Comparison of ENCODE assay signal across 9 mouse cellular contexts in the genomic region with DNA sequence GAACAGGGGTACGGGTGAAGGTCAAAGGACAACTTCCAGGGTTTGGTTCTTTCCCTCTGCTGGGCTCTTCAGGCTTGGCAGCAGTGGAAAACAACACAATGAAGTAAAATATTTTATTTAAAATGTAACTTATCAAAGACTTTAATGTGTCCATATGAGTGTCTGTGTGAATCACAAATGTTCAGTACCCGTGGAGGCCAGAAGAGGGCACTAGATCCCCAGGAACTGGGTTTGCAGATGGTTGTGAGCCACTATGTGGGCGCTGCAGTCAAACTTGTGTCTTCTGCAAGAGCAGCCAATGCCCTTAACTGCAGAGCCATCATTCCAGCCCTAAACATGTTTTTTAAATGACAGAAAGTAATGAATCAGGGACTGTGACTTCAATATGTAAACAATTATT.
DNase-seq lines count a peak whose midpoint lies in the region; ATAC-seq lines count a peak whose summit lies in the region.
"Had no signal": no experiment of that assay in that cellular context is flagged by ENCODE, and none has a peak within 500 bp of the region (broad histone marks: within the 10 kb centered on the region; RNA-seq: fewer than 3 reads in every experiment).

No protein-coding gene starts in this region.

- no peak for ATAC-seq in forebrain, embryonic 11.5 days (replicated peaks; ENCODE audit: low FRiP score)
- ATAC-seq in forebrain, embryonic 14.5 days, result no peak
- no peak for ATAC-seq in frontal cortex, adult (ENCODE audit: low TSS enrichment)

- no peak overlapping the region for H3K4me3 ChIP-seq in forebrain, embryonic 11.5 days (ENCODE audit: low read depth, low read length)
- H3K4me3 ChIP-seq in forebrain, embryonic 14.5 days (ENCODE audit: low read depth, low read length), result no peak overlapping the region
- H3K4me3 ChIP-seq: midbrain, embryonic 12.5 days had no signal

- H3K4me2 ChIP-seq in forebrain, embryonic 11.5 days (ENCODE audit: low read depth, low read length, severe bottlenecking), result no peak overlapping the region
- no peak overlapping the region for H3K4me2 ChIP-seq in forebrain, embryonic 14.5 days (ENCODE audit: low read length)
- H3K4me2 ChIP-seq: midbrain, embryonic 12.5 days had no signal

- H3K36me3 ChIP-seq in forebrain, embryonic 11.5 days (ENCODE audit: control insufficient read depth, insufficient read depth, low read length), result no peaks in the 10 kb centered on the region
- H3K36me3 ChIP-seq in forebrain, embryonic 14.5 days (ENCODE audit: control insufficient read depth, insufficient read depth, low read length), result no peaks in the 10 kb centered on the region
- H3K36me3 ChIP-seq: midbrain, embryonic 12.5 days had no signal

- H3K27ac ChIP-seq in forebrain, embryonic 11.5 days (ENCODE audit: low read depth, low read length), result no peak overlapping the region
- no peak overlapping the region for H3K27ac ChIP-seq in forebrain, embryonic 14.5 days (ENCODE audit: low read depth, low read length)
- H3K27ac ChIP-seq: midbrain, embryonic 12.5 days had no signal

- no peaks in the 10 kb centered on the region for H3K9me3 ChIP-seq in forebrain, embryonic 11.5 days (ENCODE audit: control insufficient read depth, low read length)
- no peaks in the 10 kb centered on the region for H3K9me3 ChIP-seq in forebrain, embryonic 14.5 days (replicated peaks; ENCODE audit: control insufficient read depth, low read length)
- H3K9me3 ChIP-seq: midbrain, embryonic 12.5 days had no signal

- no peak overlapping the region for H3K9ac ChIP-seq in forebrain, embryonic 11.5 days (ENCODE audit: low read length)
- H3K9ac ChIP-seq in forebrain, embryonic 14.5 days (ENCODE audit: low read length), result no peak overlapping the region
- H3K9ac ChIP-seq: midbrain, embryonic 12.5 days had no signal

- peak; percentile 65 for DNase-seq in forebrain, embryonic 11.5 days (ENCODE audit: low spot score)
- DNase-seq in forebrain, embryonic 14.5 days (ENCODE audit: low spot score), result no peak
- peak; percentile 12 for DNase-seq in right cerebral cortex, postnatal 4 days
- no peak for DNase-seq in right cerebral cortex, postnatal 10 days (ENCODE audit: low spot score in 2 of 2)
- peak; percentile 41 for DNase-seq in kidney, postnatal 10 days
- DNase-seq in thymus, postnatal 25 days, result peak; percentile 11
- DNase-seq in cerebellum, adult 11 months, result no peak

- 62% methylated on average over 3 of the region's 3 CpGs for WGBS in forebrain, embryonic 11.5 days
- WGBS in forebrain, embryonic 14.5 days, result 67% methylated on average over 3 of the region's 3 CpGs

- H3K27me3 ChIP-seq in forebrain, embryonic 11.5 days (ENCODE audit: control insufficient read depth, insufficient read depth, low read length), result no peaks in the 10 kb centered on the region
- H3K27me3 ChIP-seq in forebrain, embryonic 14.5 days (replicated peaks; ENCODE audit: control insufficient read depth, insufficient read depth, low read length), result no peaks in the 10 kb centered on the region
- H3K27me3 ChIP-seq: midbrain, embryonic 12.5 days had no signal

- no peaks in the 10 kb centered on the region for H3K4me1 ChIP-seq in forebrain, embryonic 11.5 days (replicated peaks; ENCODE audit: control insufficient read depth, insufficient read depth, low read length)
- H3K4me1 ChIP-seq in forebrain, embryonic 14.5 days (ENCODE audit: control insufficient read depth, insufficient read depth, low read length), result no peaks in the 10 kb centered on the region
- H3K4me1 ChIP-seq: midbrain, embryonic 12.5 days had no signal

Comparison
In these comparisons a context has a peak if more than half of its experiments do, and no peak if none do; other contexts are left out.
1. DNase-seq: peak in forebrain, embryonic 11.5 days (single experiment), right cerebral cortex, postnatal 4 days (single experiment), kidney, postnatal 10 days (single experiment) and thymus, postnatal 25 days (single experiment); none in forebrain, embryonic 14.5 days (single experiment), right cerebral cortex, postnatal 10 days (0 of 2) and cerebellum, adult 11 months (single experiment).